Mouse (Mus musculus) T-helper 2 cell (primary cell): ENCODE results near the gene Emp3.
"Not testable (repeated sequence)": the region's sequence is repeated elsewhere in the genome, so short reads cannot be mapped to it uniquely, and the experiment has no call there.

ENCODE experiments used
- in situ Hi-C: fragments of 300-600 bp; cut with MboI, MseI; formaldehyde crosslinking; loops from one replicate; pipeline ENCODE4 v1.15.1; 2025; ENCODE audit warnings: high pct_unique_total_duplicates

Emp3 gene

DNA sequence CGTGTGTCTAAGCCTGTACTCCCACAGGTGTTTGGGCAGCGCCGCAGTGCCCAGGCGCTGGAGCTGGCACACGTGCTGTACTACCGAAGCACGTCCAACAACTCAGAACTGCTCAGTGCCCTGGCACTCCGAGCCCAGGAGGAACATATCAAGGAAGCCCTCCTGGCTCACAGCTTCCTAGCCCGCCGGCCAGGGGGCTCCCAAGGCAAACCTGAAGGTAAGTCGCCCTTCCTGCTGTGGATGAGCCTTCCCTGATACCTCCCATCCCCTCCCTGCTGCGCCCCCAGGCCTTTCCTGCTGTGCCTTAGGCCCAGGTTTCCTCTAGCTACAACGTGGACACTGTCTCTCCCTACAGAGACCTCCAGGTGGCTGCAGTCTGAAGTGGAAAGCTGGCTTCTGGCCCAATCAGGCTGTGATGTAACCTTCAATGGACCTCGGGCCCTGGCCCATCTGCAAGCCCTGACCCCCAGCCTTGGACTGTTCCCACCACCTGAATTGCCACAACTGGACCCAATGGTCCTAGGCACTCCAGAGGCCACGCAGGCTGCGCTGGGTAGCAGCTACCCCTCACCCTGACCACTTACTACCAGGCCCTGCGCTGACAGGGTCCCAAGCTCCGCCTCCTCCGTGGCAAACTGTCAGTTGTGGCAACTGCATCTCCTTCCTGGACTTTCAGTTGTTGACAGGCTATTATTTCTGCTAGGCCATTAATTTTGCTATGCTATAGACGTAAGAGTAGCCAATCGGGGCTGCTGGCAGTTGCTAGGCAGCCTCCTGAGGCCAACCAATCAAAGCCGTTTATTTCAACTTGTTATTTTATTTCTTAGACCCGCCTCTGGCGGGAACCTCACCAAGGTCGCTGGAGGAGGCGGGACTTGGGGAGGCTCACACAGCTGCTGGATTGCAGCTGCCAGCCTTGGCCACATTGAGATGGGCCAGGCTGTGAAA lies 4.9 kb downstream of the Emp3 start:
- in situ Hi-C loops: no loop called here

DNA sequence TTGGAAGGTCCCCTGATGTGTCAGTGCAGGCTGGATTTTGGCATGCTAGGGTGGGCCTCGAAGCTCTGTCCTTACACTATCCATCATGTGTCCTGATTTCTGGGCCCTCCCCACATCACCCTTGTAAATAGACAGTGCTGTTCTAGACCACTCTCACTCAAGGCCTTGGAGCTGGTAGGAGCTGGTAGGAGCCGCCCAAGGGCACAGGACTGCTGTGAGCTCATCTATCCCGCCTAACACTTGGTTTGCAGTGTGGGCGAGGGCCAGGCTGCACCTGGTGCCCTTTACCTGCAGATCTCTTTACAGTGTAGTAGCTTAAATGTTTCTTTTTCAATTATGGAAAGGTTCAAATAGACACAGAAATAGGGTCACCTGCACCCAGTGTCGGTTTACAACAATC lies 6.2 kb downstream of the Emp3 start:
- in situ Hi-C loops: no loop called here

DNA sequence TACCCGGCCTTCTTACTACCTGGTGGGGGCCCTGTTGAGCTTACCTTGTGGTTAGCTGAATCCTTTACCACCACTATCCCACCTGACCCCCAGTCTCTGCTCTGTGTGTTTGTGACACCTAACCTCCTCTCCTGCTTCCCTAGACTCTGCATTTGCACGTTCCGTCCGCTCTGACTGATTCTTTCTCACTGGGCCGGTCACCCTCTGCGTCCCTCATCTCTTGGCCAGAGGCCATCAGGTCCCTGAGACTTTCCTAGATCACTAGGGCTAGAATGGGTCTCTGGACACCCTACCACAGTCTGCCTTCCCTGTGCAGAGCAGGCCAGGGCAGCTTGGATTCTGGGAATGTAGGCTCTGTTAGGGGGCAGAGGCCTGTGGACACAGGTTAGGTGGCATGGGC lies 7.1 kb downstream of the Emp3 start:
- in situ Hi-C loops: no loop called here

DNA sequence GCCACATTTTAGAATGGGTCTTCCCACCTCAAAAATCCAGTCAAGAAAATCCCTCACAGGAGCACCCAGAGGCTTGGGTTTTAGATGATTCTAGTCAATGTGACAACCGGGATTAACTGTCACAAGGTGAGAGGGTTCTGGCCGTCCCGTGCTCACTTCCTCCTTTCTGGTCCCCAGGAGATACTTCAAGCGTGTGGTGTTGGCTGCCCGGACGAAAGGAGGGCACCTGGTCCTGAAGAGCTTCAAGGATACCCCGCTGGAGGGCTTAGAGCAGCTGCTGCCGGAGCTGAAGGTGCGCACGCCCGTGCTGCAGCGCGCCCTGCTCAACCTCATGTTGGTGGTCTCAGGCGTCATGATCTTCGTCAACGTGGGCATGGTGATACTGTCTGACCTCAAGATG lies 12.1 kb downstream of the Emp3 start:
- in situ Hi-C loops: no loop called here

DNA sequence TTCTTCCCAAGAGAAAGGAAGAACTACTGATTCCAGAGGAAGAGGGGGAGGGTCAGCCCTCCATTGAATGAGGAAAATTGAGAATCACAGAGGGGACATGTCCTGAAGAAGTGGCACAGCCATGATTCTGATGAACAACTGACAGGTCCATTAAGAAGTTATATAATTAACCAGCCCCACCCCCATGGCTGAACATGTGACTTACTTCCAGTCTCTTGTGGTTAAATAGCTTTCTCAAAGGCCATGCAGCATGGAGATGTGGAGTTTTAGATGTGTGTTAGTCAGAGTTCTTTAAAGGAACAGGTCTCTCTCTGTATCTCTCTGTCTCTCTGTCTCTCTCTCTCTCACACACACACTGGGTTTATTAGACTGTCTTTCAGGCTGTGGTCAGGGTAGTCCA lies 12.8 kb downstream of the Emp3 start:
- in situ Hi-C loops: no loop called here

DNA sequence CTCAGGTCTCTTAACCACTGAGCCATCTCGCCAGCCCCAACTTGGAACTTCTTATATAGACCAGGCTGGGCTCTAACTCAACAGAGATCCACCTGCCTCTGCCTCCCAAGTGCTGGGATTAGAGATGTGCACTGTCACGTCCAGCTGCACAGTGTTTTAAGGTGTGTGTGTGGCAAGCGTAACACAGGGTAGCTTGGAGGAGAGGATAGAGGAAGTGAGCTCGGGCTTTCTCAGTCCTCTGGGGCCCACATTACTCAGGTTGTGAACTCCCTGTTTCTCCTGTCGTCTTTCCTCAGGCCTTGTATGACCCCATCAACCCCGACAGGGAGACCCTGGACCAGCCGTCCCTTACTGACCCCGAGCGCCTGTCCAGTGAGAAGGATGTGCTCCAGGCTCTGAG lies 14.6 kb downstream of the Emp3 start:
- in situ Hi-C loops: no loop called here

DNA sequence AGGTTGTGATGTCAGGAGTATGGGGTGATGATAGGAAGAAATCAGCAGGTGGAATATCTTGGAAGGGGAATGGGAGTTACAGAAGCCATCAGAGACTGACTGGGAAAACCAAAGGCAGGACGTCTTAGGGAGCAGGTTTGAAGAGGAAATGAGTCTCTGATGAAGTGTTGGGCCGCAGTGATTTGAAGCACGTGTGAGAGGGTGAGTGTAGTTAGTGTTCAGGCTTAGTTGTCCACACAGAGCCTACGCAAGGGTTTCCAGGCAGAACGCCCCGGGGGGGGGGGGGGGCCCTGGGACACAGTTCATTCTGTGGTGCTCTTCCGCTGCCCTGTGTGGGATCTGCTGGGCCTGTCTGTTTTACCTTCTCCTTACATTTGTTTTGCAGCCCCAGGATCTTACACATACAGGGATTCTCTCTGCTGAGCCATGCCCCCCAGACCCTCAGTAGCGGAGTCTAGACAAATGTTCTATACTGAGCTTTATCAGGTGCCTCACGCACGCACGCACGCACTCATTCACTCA lies 18.7 kb downstream of the Emp3 start:
- in situ Hi-C loops: no loop called here

DNA sequence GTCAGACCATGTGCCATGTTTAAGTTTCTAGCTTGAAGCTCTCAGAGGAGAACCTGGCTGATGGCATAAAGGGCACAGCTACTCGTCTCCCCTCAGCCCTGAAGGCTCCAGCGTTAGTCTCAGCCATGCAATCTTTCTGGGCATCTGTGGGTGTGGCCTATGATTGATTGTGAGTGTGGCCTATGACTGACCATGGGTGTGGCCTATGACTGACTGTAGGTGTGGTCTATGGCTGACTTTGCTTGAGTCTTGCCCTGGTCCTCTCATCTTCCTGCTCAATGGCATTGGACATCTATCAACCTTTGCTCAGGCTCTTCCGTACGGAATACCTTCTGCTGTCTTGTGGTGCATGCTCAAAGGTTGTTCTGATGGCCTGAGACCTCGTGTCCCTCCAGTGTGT lies 19.6 kb downstream of the Emp3 start:
- in situ Hi-C loops: no loop called here

DNA sequence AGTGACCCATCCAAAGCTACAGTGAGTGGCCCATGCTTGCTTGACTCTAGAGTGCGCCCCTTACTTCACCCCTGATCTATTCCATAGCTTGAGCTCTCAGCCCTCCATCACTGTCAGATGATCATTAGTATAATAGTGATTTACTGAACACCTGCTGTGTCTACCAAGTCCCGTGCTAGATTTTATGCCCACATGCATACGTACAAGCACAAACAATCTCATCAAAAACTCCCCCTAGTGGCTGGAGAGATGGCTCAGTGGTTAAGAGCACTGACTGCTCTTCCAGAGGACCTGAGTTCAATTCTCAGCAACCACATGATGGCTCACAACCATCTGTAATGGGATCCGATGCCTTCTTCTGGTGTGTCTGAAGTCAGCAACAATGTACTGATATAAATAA lies 23.1 kb downstream of the Emp3 start:
- in situ Hi-C loops: not testable (repeated sequence)

DNA sequence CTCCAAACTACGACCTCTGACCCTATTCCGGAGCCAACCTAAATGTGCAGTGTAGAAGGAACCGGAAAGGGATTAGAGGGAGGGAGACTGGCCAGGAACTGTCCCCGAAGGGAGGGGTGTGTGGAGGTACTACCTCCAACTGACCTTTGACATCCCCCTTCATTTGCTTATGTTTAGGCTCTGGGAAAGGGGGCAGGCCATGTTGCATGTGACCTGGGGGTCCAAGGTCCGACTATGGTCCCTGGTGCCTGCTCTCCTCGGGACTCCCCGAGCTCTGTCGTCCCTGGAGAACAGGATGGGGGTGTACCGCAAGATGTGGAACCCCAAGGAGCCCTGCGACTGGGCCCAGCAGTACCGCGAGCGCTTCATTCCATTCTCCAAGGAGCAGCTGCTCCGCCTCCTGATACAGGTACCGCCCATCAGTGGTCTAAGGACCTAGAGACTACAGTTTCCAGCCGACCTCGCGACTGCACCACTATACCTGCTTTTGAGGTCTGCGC lies 23.9 kb downstream of the Emp3 start:
- in situ Hi-C loops: no loop called here

DNA sequence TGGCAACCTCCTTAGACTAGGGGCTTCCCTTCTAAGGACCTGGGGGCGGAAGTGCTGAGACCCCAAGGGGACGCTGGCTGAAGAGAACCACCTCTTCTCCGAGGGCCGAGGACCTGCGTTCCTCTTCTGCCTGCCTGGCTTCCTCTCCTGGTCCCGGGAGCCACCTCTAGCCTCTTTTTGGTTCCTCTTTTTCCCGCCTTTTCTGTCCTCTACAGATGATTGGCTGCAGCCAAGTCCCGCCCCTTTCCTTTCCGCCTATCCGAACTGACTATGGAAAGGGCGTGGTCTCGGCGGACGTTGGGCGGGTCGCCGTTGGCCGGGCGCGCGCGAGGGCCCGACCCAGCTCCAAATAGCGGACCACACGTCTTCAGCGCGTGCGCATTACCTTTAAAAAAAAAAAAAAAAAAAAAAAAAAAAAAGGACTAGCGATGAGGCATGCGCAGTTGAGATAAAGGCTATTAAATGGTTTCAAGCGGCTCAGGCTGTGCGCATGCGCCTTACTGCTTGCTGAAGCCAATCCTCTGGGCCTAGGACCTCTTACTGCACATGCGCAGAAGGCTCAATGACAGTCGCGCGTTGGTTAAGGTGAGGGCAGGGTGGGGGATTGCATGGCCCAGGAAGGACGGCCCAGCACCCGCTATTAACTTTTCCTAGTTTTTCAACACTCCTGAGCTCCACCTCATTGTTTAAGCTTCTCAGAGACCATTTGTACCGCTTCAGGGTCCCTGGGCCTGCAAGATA lies 24.5 kb downstream of the Emp3 start, which contains the start of the genes Syngr4 and Tmem143:
Gene Syngr4 (minus strand): TSS at position 198 of the 741 bp plus-strand sequence.
Gene Tmem143 (plus strand): TSS at position 425 of the 741 bp plus-strand sequence.
- in situ Hi-C loops: no loop called here

DNA sequence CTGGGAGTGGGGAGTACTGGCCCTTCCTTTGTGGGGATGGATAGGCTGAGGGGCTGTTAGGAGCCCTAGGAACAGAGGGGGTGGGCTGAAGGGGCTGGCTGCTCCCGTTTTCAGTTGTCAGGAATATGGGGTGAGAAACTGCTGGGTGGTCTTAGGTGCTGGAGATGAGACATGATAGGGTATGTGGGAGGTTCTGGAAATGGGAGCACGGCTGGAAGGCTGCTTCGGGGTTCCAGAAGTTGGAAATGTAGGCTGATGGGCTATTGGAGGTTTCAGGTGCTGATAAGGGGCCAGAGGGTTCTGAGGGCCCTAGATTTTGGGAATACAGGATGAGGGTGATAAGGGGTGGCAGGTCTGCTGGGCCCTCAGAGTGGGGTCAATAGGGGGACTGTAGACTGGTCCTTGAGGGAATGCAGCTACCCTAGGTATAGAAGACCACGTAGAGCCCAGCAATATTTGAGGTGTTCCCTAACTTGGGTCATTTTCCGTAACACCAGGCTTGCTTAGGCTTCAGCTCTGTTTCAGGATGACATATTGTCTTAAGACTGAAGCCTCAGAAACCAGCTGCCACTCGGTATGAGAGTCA lies 25.2 kb downstream of the Emp3 start:
- in situ Hi-C loops: no loop called here

DNA sequence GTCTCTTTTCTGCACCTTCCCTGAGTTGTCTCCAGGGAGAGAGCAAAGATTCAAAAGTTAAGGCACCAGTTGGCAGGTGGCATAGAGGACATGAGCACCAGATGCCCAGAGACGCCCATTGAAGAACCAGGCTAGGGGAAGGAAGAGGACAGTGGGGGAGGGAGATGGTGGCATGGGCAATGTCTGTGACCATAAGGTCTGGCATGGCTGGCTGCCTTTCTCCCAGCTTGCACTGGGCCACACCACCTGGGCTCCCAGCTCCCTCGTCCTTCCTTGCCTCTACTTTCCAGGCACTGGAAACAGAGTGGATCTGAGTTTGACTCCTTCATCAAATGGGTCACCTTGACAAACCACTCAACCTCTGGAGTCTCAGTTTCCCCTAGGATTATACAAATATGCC lies 28.6 kb downstream of the Emp3 start:
- in situ Hi-C loops: no loop called here

DNA sequence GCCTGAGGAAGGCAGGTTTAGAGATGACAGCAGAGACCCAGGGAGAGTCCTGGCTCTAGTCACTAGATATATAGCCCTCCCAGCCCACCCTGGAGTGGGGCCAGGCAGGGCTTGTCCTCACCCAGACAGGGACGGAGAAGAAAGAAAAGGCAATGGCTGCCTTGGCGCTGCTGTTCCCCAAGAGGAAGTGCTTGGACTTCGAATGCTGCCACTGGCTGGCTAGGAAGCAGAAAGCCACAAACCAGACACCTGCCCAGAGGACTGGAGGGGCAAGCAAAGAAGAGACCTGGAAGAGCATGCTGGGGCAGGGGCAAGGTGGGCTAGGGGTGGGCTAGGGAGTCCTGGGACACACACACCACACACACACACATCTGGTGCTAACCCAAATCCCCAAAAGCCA lies 34.0 kb downstream of the Emp3 start:
- in situ Hi-C loops: no loop called here

DNA sequence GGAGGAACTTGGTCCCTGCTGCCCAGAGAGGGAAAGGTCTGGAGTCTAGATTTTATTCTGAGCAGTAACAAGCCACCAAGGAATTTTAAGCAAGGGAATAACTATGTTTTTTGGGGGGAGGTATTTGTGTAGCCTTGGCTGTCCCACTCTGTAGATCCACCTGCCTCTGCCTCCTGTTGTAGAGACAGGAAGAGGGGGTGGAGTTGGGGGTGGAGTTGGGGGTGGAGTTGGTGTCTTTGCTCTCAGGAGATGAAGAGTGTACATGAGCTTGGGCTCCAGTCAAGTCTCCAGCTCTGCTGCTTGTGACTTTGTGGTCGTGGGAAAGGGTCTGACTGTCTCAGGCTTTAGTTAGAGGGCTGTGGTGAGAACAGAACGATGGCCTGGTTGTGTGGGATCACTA lies 40.2 kb downstream of the Emp3 start:
- in situ Hi-C loops: no loop called here

DNA sequence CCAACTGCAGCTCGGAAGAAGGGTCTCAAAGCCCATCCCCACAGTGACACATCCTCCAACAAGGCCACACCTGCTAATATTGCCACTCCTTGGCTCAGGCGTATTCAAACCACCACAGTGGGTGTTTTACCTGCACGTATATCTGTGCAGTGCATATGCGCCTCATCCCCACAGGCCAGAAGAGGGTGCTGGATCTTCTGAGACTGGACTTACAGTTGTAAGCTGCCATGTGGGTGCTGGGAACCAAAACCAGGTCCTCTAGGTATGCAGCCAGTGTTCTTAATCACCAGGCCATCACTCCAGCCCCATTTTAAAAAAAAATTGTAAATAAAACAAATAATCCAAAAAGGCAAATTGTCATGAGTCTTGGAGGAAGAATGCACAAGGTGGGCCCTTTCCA lies 40.7 kb downstream of the Emp3 start:
- in situ Hi-C loops: no loop called here

DNA sequence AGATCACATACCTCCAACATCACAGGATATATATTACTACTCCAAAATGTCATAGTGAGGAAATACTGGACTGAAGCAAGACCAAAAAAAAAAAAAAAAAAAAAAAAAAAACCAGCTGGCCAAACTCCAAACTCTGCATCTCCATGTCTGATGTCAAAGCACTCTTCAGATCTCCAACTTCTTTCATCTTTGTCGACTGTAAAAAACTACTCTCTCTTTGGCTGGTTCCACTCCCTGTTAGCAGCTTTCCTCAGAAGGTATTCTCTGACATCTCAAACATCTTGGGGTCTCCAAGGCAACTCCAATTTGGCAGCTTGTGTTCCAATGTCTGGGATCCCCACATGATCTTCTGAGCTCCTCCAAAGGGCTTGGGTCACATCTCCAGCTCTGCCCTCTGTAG lies 42.9 kb downstream of the Emp3 start, which contains the start of gene Grin2d:
Gene Grin2d (minus strand): TSS at position 101 of the 400 bp plus-strand sequence.
- in situ Hi-C loops: not testable (repeated sequence)

DNA sequence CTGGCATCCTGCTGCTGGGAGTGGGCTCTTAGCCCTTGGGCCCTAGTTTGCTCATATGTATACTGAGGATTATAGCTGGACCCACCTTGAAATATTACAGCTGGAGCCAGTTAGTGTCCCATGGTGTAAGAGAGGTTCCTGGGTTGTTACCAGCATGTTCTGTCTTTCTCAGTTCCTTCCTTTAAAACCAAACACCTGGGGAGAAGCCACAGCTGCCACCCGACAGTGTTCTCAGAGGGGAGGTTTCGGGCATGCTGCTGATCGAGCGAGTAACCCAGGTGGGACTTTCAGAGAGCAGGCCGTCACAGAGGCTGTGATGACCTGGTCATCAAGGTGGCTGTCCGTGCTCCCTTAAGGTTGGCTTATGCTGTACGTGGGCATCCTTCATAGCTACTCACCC lies 44.3 kb downstream of the Emp3 start:
- in situ Hi-C loops: no loop called here

DNA sequence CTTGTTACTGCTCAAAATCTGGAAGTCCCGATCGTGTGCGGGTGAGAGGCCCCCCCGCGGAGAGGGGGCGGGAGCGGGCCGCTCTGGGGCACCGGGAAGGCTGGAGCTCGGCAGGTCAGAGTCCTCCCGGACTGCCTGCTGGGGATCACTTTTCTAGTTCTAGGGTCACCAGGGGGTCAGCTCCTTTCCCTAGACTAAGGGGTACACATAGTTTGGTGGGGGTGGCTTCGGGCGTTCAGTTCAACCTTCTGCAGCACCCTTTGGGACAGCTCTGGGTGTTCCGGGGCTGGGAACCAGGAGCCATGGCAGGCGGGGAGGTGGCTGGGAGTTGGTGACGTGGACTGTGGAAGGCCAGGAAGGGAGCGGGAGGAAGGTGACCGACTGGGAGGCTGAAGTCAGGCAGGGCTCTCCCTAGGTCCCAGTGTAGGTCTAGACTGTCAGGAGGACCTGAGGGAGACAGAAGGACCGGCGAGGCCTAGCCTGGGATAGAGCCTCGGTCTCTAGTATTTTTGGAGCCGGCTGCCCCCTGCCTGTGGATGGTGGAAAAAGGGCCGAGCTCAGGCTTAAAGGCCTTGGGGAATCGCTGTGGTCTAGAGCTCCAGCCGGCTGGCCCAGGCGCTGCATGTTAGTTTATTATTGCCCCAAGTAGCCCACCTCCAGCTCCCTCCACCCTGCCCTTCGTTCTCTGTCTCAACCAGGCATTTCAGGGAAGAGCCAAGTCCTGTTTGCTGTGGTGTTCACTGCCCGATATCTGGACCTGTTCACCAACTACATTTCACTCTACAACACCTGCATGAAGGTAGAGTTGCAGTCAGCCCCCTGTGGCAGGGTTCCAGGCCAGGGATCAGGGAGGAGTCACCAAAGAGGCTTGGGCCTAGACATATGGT lies 47.9 kb downstream of the Emp3 start:
- in situ Hi-C loops: no loop called here

DNA sequence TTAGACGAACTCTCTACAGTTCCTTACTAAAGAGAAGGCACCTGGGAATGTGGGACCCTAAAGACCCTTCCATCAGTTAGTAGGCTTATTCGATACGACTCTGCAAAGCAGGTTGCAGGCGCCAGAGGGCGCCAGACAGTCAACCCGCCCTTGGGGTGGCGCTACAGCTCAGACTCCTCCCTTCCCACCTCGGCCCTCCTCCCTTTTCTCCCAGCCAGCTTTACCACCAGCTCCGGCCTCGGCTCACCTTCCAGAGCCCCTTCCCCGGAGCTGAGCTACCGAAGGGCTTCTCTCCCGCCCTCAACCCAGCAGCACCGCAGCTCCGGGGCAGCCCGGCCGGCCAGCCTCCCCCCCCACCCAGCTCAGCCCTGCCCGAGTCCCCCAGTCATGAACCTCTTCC lies 48.6 kb downstream of the Emp3 start, which contains the start of gene Kdelr1:
Gene Kdelr1 (plus strand): TSS at position 149 of the 400 bp plus-strand sequence.
- in situ Hi-C loops: no loop called here
